In the genomic region with DNA sequence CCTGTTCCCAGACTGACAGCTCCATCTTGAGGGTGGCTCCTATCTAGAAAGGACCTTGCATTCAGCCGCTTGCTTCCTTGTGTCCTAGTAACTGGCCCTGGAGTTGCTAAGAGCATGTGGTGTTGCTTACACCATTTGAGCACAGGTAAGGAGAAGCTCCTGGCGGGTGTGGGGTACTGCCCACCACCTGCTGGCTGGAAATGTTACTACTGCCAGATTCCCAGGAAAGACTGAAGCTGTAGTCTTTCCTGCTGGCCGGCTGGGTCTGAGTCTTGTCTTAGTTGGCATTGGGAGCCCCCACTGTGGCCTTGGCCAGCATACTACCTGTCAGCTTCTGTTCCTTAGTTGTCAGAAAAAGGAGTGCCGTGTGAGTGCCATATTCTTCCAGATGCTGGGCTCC, we compare ENCODE assay signal across 8 mouse cellular contexts. TPM values are rescaled to one million over a fixed set of nuclear protein-coding genes. Genes with fewer than 3 reads are reported as not detected.
A peak's percentile ranks its signal among the peaks of the same experiment; 100 is the strongest.
DNase-seq lines count a peak whose midpoint lies in the region; ATAC-seq and TF ChIP-seq lines count a peak whose summit lies in the region.
"Had no signal": no experiment of that assay in that cellular context is flagged by ENCODE, and none has a peak within 500 bp of the region (broad histone marks: within the 10 kb centered on the region; RNA-seq: fewer than 3 reads in every experiment).

No protein-coding gene starts in this region.

- no peak for ATAC-seq in embryonic facial prominence, embryonic 11.5 days (replicated peaks; ENCODE audit: insufficient number of reproducible peaks, low FRiP score, low TSS enrichment, low read depth)
- no peak for ATAC-seq in limb, embryonic 14.5 days (ENCODE audit: low FRiP score, low read depth)
- ATAC-seq in forebrain, embryonic 11.5 days (replicated peaks; ENCODE audit: low FRiP score), result no peak

- no peak overlapping the region for H3K4me2 ChIP-seq in embryonic facial prominence, embryonic 11.5 days (ENCODE audit: low read depth, low read length)
- H3K4me2 ChIP-seq in limb, embryonic 14.5 days (replicated peaks; ENCODE audit: low read depth, low read length, severe bottlenecking), result peak overlapping the region; percentile 97
- H3K4me2 ChIP-seq in forebrain, embryonic 11.5 days (ENCODE audit: low read depth, low read length, severe bottlenecking), result no peak overlapping the region
- H3K4me2 ChIP-seq: heart, embryonic 12.5 days had no signal

- no peaks in the 10 kb centered on the region for H3K9me3 ChIP-seq in embryonic facial prominence, embryonic 11.5 days (replicated peaks; ENCODE audit: control insufficient read depth, low read length)
- no peaks in the 10 kb centered on the region for H3K9me3 ChIP-seq in limb, embryonic 14.5 days (ENCODE audit: control insufficient read depth, low read length)
- no peaks in the 10 kb centered on the region for H3K9me3 ChIP-seq in forebrain, embryonic 11.5 days (ENCODE audit: control insufficient read depth, low read length)
- H3K9me3 ChIP-seq: heart, embryonic 12.5 days had no signal

- no peak overlapping the region for H3K27ac ChIP-seq in embryonic facial prominence, embryonic 11.5 days (replicated peaks; ENCODE audit: low read depth, low read length)
- H3K27ac ChIP-seq in limb, embryonic 14.5 days (replicated peaks; ENCODE audit: low read depth, low read length), result no peak overlapping the region
- H3K27ac ChIP-seq in forebrain, embryonic 11.5 days (ENCODE audit: low read depth, low read length), result no peak overlapping the region

- intact Hi-C loops in left cerebral cortex, postnatal 25 days (cut with DNase I), result no loop called here
- intact Hi-C loops in left cerebral cortex, postnatal 36 days (cut with DNase I), result loop anchor here (5.0 kb wide), 1 partner anchor 61 kb away; no protein-coding TSS in a partner anchor

- peak; percentile 16 to 33 for DNase-seq in left cerebral cortex, postnatal 25 days (ENCODE audit: low spot score in 2 of 2)
- DNase-seq in left cerebral cortex, postnatal 36 days (ENCODE audit: low spot score in 2 of 2), result no peak
- peak; percentile 70 for DNase-seq in R1 (ENCODE audit: low read depth, low spot score)
- peak; percentile 24 for DNase-seq in embryonic facial prominence, embryonic 11.5 days (ENCODE audit: low spot score)
- no peak for DNase-seq in limb, embryonic 14.5 days (ENCODE audit: low spot score)
- no peak for DNase-seq in frontal cortex, postnatal 36 days (ENCODE audit: low spot score in 2 of 2)
- no peak for DNase-seq in forebrain, embryonic 11.5 days (ENCODE audit: low spot score)

- 45% methylated on average over 4 of the region's 4 CpGs for WGBS in embryonic facial prominence, embryonic 11.5 days
- WGBS in limb, embryonic 14.5 days, result 40% methylated on average over 4 of the region's 4 CpGs
- WGBS in forebrain, embryonic 11.5 days, result 55% methylated on average over 4 of the region's 4 CpGs

- no peak overlapping the region for H3K4me3 ChIP-seq in embryonic facial prominence, embryonic 11.5 days (ENCODE audit: low read depth, low read length)
- peak overlapping the region; percentile 15 for H3K4me3 ChIP-seq in limb, embryonic 14.5 days (replicated peaks; ENCODE audit: low read length)
- H3K4me3 ChIP-seq in forebrain, embryonic 11.5 days (ENCODE audit: low read depth, low read length), result no peak overlapping the region
- H3K4me3 ChIP-seq: heart, embryonic 12.5 days had no signal

- H3K4me1 ChIP-seq in embryonic facial prominence, embryonic 11.5 days (ENCODE audit: control insufficient read depth, insufficient read depth, low read length), result 0 out of 2 replicates have a peak, but pooled peaks cover 3% of the 10 kb centered on the region
- H3K4me1 ChIP-seq in limb, embryonic 14.5 days (ENCODE audit: control insufficient read depth, insufficient read depth, low read length), result peaks cover 39% of the 10 kb centered on the region
- H3K4me1 ChIP-seq in forebrain, embryonic 11.5 days (replicated peaks; ENCODE audit: control insufficient read depth, insufficient read depth, low read length), result peaks cover 11% of the 10 kb centered on the region; the same call in 1 of the 2 replicates

- no peaks in the 10 kb centered on the region for H3K36me3 ChIP-seq in embryonic facial prominence, embryonic 11.5 days (replicated peaks; ENCODE audit: control insufficient read depth, insufficient read depth, low read depth, low read length)
- peaks cover 6% of the 10 kb centered on the region for H3K36me3 ChIP-seq in limb, embryonic 14.5 days (ENCODE audit: control insufficient read depth, insufficient read depth, low read length)
- no peaks in the 10 kb centered on the region for H3K36me3 ChIP-seq in forebrain, embryonic 11.5 days (ENCODE audit: control insufficient read depth, insufficient read depth, low read length)
- H3K36me3 ChIP-seq: heart, embryonic 12.5 days had no signal

- no peak overlapping the region for H3K9ac ChIP-seq in embryonic facial prominence, embryonic 11.5 days (replicated peaks; ENCODE audit: low read length)
- no peak overlapping the region for H3K9ac ChIP-seq in limb, embryonic 14.5 days (ENCODE audit: low read depth, low read length, severe bottlenecking)
- H3K9ac ChIP-seq in forebrain, embryonic 11.5 days (ENCODE audit: low read length), result no peak overlapping the region
- H3K9ac ChIP-seq: heart, embryonic 12.5 days had no signal

- H3K27me3 ChIP-seq in embryonic facial prominence, embryonic 11.5 days (ENCODE audit: control insufficient read depth, insufficient read depth, low read length), result peaks cover 2% of the 10 kb centered on the region; the same call in 1 of the 2 replicates
- 0 out of 2 replicates have a peak, but pooled peaks cover 3% of the 10 kb centered on the region for H3K27me3 ChIP-seq in limb, embryonic 14.5 days (ENCODE audit: control insufficient read depth, insufficient read depth, low read length)
- H3K27me3 ChIP-seq in forebrain, embryonic 11.5 days (ENCODE audit: control insufficient read depth, insufficient read depth, low read length), result peaks cover 21% of the 10 kb centered on the region

- TF ChIP-seq POLR2A in limb, embryonic 14.5 days (IDR thresholded peaks at IDR 0.05; ENCODE audit: borderline replicate concordance, extremely low read depth, insufficient read depth, insufficient read length), result no peak

RNA-seq across cellular contexts. Expression of gene Sned1, which starts 2.6 kb away (rescaled TPM):
- total RNA-seq in left cerebral cortex, postnatal 25 days (2021), result 1 to 10 TPM; 6.1 to 6.9 TPM
- 1 to 10 TPM; 6.3 to 7.3 TPM for total RNA-seq in left cerebral cortex, postnatal 36 days (2021)
- 5.3 and 5.6 TPM in 2 replicates for polyA plus RNA-seq in embryonic facial prominence, embryonic 11.5 days (2014; fragmentation: Nextera tagmentation; extraction: Ambion mirVana)
- polyA plus RNA-seq in limb, embryonic 14.5 days (2012; rRNA removed), result 52.0 and 65.8 TPM in 2 replicates
- polyA plus RNA-seq in limb, embryonic 14.5 days (2014; fragmentation: Nextera tagmentation; extraction: Ambion mirVana), result 20.6 and 21.8 TPM in 2 replicates
- 2.2 and 3.2 TPM in 2 replicates for polyA plus RNA-seq in forebrain, embryonic 11.5 days (2014; fragmentation: Nextera tagmentation; extraction: Ambion mirVana)

Comparison
In these comparisons a context has a peak if more than half of its experiments do, and no peak if none do; other contexts are left out.
1. DNase-seq: peak in left cerebral cortex, postnatal 25 days (2 of 2), R1 (single experiment) and embryonic facial prominence, embryonic 11.5 days (single experiment); none in left cerebral cortex, postnatal 36 days (0 of 2), limb, embryonic 14.5 days (single experiment), frontal cortex, postnatal 36 days (0 of 2) and forebrain, embryonic 11.5 days (single experiment).